Mouse (Mus musculus) cerebellum, postnatal 36 days (tissue): ENCODE data around the gene Ccnd3.

ENCODE experiments used
- DNase-seq, 2 experiments: peaks; one replicate each; pipeline ENCODE4 v3.0.0; 2021 to 2022; ENCODE audit warnings: mixed read lengths in 2 of 2

Ccnd3 gene

DNA sequence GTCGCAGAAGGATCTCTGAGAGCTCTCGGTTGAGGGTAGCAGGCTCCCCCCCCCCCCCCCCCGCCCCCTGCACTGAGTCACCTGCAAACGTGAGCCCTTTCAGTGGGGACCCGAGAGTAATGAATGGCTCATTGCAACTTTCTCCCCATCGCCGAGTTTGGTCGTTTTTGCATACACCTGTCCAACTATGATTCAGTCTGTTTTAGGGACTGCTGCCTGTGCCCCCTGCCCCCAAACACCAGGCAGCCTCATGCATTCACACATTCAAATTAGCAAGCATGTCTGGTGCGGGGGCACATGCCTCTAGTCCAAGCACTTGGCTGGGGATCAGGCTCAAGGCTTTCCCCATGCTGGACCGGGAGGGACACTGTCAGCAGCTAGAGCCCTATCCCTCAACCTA lies 49.8 kb downstream of the Ccnd3 start:
- DNase-seq: no peak

DNA sequence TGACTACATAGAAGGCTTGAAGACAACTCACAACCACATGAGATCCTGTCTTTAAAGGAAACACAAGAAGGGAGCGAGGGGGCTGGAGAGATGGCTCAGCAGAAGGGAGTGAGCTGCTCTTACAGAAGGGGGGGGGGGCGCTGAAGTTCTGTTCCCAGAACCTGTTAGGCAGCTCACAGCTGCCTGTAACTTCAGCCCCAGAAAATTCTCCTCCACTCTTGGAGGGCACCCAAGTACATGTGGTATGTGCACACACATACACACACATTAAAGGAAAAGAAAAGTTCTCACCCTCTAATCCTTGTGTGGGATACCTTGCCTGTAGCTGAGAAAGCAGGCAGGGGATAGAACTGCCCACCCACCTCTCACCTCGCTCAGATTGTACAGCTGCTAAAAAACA lies 52.3 kb downstream of the Ccnd3 start:
- no peak for DNase-seq

DNA sequence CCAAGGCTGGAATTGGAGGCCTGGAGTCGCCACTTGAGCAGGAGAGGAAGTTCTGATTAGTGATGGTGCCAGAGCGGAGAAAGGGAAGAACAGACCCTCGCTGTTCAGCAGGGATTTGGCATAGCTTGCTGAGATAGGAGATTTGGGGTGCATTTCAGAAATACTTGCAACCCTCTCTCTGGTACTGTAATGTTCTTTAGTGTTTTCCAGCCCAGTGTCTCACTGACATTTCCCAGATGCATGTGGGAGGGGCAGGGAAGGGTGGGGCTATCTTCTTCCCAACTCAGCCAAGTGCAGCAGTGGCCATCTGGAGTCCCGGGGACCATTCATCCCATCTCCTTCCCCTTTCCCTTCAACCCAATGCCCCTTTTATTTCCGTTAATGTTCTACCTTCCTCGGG lies 54.9 kb downstream of the Ccnd3 start:
- DNase-seq: no peak

DNA sequence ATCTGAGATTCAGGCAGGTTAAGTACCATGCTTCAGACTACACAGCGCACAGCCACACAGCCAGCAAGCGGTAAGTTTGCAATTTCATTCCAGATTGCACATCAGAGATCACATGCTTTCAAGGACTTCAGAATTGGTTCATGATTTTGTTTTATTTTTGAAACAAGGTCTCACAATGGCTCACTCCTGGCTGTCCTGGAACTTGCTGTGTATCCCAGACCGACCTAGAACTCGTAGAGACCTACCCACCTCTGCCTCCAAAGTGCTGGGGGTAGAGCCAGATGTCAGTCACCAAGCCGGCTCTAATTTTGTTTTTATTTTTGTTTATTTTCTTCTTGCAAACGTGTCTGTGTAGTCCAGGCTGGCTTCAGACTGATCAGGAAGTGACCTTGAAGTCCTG lies 58.0 kb downstream of the Ccnd3 start:
- no peak for DNase-seq

DNA sequence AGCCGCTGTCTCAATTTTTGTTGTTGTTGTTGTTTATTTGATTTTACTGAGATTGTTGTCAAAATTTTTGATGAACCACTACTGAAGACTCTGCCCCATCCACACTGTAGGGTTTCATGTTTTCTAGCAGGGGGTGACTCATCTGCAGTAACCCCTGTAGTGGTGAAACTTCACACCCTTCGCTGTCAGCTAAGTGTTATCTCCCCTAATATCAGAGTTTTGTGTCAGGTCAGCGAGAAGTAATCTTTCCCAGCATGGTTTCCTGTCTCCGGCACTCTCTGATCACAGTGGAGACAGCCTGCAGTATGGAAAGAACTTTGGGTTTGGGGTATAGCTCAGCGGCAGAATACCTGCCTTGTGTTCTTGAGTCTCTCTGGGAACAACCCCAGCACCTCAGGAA lies 59.8 kb downstream of the Ccnd3 start:
- DNase-seq: no peak

DNA sequence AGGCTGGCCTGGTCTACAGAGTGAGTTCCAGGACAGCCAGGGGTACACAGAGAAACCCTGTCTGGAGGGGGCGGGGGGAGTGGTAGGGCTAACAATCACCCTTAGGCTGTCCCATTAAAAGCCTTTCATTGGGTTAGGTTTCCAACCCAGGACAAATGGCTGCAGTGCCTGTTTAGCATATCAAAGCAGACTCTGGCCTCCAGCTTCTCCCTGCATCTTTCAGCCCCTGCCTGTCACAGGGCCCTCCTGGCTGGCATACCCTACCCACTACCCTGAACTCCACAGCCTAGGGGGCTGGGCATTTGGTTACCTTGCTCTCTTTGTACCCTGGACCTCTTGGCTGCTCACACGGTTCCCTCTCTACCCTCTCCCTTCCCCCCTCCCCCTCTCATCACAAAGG lies 61.3 kb downstream of the Ccnd3 start:
- no peak for DNase-seq

DNA sequence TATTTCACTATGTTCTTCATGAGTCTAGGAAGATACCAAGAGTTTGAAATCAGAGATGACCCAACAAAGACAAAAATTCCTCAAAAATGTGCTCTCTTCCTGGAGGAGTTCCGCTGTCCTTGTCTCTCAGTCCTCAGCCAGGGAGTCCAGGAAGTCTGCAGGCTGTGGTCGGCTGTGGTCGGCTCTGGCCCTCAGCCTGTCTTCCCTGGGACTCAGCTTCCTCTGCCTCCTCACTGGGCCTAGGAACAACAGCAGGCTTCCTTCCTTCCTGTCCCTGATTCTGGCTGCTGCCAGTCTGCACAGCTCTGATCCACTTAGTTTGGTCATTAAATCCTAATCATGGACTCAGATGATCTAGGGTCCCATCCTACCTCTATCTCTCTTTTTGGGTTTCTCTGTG lies 62.4 kb downstream of the Ccnd3 start:
- no peak for DNase-seq

DNA sequence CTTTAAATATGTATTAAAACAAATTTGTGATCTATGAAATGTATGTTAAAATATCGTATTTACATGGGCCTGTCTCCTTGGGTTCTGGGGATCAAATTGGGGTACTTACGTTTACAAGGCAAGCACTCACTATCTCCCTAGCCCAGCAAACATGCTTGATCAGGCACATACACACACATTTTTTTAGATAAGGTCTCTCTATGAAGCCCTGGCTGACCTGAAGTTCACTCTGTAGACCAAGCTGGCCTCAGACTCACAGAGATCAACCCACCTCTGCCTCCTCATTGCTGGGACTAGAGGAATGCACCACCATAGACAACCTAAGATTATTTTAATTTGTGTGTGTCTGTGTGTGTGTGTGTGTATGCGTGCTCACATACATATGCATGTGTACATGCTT lies 63.5 kb downstream of the Ccnd3 start:
- DNase-seq: no peak

DNA sequence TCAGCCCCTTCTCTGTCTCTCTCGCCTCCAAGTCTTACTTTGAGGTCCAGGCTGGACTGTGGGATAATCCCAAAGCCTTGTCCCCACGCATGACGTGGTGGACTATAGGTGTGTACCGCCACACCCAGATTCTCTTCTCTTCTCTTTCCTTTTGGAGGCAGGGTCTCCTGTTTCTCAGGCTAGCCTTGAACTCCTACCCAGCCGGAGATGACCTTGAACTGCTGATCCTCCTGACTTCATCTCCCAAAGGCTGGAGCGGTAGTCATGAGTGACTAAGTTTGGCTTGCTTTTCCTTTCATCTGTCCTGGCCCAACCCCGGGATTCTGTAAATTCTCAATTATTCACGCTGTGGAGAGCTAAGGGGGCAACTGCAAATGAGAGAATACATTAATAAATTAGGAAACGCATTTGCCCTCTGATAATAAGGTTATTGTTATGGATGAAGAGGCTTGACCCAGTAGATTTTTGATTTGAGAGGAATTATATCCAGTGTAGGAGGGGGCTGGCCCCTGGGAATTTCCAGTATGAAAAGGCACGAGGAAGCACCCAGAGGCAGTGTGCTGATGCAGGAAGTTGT lies 64.2 kb downstream of the Ccnd3 start:
- DNase-seq: no peak

DNA sequence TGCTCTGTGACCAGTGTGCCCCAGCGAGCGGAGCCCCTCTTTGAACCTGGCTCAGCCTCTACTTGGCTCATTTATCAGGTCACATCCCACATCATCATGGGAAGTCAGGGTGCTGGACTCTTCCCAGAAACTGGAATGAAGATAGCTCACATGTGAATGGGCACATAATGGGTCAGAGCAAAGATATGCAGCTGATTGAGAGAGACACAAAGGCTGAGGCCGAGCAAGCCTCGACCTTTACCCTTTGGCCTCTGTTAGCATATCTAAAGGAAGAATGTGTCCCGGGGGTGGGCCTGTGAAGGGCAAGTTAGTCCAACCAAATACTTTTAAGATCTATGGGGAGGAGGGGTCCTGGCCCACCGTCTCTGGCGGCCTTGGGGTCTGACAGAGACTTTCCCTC lies 66.8 kb downstream of the Ccnd3 start:
- no peak for DNase-seq

DNA sequence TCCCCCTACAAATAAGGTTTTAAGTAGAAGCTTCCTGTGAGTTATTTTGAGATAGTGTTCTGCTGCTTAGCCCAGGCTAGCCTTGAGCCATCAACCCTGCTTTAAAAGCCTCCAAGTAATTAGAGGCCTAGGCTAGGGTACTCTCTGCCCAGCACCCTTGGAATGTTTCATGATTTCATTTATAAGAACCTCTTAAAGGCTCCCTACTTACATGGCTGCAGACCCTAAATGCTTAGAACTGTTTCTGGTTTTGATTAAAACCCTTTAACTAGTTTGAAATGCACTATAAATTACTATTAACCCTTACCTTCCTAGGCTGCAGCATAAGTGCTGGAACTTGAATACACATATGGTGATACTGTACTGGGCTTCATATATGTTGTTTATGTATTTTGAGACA lies 67.6 kb downstream of the Ccnd3 start:
- DNase-seq: no peak

DNA sequence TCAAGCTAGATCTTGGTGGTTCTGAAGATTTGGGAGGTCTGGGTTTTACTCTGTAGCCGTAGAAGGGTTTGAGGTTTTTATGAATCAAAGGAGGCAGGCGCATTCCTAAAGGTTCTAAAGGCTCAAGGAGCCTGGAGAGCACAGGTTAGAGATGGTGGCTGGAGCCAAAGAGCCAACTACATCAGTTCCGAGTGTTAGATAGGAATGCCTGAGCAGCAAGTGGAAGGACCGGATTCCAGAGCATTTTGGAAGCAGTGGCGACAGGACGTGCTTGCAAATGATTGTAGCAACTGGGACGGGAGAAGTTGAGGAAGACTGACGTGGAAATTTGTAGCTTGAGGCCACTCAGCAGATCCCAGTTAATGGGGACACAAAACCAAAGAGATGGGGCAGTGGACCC lies 69.2 kb downstream of the Ccnd3 start:
- DNase-seq: no peak

DNA sequence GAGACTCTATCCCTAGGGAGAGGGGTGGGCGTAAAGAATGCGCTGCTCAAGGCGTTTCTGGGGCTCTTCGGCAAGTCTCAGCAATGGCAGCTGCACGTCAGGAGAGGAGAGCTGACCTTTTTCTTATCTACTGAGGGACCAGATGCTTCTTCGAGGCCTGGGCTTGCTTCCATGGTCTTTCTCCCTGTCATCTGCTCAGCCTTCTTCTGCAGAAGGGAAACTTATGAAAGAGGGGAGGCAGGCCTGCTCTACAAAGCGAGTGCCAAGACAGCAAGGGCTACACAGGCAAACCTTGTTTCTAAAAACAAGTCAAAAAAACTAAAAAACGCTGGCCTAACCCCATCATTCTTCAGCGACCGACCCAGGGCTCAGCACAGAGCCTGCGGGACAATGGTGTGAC lies 70.0 kb downstream of the Ccnd3 start:
- DNase-seq: no peak

DNA sequence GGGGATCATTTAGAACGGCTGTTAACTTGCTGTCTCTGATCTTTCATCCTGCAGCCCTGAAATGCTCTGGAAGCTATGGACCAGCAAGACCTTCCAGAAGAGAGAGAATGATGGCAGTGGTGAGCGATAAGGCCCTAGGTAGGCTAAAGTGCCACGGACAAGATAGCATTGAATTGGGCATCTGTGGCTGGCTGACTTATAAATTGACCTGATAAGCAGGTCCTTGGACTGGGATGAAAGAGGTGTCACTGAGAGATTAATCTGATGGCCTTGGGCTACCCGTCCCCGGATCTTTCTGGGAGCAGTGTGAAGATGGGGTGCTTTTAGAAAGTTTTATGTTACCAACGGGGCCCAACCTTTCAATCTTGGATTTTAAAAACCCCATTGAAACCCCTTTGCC lies 73.8 kb downstream of the Ccnd3 start:
- no peak for DNase-seq

DNA sequence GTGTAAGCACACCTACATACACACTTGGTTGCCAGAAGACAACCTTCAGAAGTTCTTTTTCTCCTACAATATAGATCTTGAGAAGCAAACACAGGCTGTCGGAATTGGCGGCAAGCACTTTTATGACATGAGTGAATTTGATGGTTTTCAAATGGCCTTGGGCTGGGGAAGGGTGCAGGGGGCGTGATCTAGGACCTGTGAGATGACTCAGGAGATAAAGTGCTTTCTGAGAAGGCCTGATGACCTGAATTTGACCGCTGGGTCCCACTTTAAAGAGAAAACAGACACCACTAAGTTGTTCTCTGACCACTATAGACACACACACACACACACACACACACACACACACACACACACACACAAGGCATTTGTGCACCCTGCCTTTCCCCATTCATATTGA lies 76.1 kb downstream of the Ccnd3 start:
- DNase-seq: no peak

DNA sequence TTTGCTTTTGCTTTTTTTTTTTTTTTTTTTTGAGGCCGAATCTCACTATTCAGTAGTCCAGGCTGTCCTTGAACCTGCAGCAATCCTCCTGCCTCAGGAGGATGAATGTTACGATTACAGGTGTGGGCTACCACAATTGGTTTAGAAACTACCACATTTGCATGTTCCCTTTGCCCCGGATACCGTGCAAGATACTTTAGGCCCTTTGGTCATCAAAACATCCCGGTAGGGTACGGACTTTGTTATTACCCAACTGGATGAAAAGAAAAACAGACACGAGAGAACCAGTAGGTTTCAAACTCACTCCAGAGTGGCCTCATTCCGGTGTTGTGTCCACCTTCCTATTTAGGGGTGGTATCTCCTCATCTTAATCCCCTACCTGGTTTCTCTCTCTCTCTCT lies 83.7 kb downstream of the Ccnd3 start:
- no peak for DNase-seq

DNA sequence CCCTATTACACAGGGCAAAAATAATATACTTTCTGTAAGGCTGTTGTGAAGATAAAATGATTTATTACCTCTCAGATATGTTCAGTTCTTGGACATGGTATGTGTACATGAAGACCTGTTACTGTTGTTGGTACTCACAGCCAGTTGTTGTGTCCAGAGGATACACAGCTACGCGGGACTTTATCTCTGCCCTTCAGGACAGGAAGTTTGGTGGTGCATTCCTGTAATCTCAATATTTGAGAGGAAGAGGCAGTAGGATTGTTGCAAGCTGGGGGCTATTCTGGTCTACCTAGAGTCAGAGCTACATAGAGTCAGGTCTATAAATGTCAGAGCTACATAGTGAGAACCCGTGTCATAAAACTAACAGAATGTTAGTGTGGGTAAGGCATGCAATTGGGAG lies 86.2 kb downstream of the Ccnd3 start:
- DNase-seq: no peak

DNA sequence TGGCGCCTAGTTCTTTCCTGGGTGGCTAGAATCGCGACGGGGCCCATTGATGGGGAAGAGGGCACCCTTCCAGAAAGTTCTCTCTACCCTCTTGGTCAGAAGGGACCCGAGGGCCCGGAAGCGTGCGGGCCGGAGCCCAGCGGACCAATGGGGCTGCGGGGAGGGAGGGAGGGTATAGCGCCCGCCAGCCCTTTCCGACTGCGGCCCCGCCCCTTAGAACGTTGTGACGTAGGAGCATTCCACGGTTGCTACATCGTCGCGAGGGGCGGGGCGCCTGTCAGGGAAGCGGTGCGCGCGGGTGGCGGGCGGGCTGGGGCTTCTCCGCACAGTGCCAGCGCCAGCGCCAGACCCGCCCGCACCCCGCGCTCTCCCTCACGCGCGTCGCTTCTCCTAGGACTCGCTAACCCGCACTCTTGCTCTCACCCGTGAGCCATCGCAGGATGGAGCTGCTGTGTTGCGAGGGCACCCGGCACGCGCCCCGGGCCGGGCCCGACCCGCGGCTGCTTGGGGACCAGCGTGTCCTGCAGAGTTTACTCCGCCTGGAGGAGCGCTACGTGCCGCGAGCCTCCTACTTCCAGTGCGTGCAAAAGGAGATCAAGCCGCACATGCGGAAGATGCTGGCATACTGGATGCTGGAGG lies 88.5 kb downstream of the Ccnd3 start:
- peak; percentile 86 to 92 for DNase-seq

DNA sequence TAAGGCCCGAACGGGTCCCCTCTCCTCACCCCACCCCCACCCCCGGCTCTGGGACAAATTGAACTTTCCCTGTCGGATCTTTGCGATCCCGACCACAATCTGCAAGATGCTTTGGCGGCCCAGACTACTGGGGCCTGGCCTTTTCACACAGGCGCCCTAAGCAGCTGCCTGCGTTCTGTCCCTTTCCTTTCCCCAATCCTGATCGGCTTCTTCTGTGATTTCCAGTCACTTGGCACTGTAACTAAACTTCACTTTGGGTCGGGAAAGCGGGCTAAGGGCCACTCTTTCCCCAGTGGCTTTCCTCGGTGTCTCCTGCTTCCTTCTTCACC lies 89.0 kb downstream of the Ccnd3 start:
- DNase-seq: no peak

DNA sequence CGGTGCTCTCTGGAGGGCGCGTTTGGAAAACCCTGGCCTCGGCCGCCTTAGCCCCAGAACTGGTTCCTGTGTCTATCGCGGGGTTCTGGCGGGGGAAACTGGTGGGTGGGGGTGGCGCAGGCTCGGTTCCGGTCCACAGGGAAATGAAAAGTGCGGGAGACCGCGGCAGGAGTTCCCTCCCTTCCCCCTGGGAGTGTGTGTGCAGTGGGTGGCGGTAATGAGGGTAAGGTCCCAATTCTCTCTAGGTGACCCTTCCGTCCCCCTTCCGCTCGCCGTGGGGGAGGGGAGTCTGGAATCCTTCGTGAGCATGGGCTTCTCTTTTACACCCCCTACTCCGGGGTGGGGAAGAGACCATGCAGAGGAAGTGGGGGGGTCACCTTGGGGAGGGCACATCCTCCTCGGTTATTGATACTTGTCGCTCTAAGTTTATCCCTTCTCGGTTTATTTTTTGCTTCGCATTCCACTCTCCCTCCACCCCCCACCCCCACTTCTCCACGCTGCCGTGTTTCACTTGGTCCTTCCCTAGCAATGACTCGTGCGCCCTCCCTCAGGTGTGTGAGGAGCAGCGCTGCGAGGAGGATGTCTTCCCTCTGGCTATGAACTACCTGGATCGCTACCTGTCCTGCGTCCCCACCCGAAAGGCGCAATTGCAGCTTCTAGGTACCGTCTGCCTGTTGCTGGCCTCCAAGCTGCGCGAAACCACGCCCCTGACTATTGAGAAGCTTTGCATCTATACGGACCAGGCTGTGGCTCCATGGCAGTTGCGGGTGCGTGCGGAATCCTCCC lies 89.5 kb downstream of the Ccnd3 start:
- no peak for DNase-seq

DNA sequence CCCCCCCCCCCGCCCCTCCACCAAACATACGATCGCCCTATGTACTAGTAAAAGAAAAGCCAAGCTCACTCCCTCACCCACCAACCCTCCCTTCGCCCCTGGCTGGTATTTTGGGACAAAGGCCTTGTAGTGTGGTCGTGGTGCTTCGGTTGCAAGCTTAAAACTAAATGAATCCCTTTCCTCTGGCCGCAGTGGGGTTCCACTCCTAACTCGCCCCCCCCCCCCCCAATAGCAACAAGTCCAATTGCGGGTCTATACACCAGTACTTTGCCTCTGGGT lies 90.1 kb downstream of the Ccnd3 start:
- DNase-seq: no peak

DNA sequence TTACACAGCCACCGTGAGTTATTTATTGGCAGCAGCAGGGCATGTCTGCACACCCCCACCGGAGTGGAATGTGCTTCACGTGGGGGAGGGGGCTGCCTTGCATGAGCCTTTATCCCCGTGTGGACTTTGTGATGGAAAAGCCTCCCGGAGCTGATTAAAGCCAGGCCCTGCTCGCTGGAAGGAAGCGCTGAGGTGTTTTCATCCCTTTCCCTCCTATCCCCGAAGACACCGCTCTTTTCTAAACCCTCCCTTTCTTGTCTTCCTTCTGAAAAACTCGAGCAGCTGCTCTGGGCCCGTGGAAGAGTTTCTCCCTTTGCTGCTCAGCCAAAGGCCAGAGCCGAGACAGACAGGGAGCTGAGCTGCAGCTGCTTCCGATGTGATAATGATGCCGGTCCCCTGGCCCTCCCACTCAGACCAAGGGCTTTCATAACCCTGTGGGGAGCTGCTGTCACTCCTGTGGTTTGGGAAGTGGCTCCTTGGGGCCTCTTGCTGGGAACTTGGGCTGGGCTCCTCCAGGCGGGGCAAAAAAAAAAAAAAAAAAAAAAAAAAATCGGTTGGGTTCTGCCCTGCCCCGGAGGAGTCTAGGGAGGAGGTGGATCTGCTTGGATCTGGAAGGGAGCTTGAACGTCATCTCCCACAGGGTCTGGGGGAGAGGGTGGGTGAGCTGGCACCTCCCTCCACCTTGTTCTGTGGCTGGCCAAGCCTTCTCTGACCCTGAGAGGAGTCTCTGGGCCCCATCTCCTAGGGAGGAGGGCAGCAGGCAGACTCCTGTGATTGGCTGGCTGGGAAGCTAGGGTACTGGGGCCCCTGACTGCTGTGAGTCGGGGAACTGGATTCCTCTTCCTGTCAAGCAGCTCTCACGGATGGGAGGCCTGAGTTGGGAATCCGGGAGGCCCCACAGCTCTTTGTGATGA lies 90.7 kb downstream of the Ccnd3 start:
- no peak for DNase-seq

DNA sequence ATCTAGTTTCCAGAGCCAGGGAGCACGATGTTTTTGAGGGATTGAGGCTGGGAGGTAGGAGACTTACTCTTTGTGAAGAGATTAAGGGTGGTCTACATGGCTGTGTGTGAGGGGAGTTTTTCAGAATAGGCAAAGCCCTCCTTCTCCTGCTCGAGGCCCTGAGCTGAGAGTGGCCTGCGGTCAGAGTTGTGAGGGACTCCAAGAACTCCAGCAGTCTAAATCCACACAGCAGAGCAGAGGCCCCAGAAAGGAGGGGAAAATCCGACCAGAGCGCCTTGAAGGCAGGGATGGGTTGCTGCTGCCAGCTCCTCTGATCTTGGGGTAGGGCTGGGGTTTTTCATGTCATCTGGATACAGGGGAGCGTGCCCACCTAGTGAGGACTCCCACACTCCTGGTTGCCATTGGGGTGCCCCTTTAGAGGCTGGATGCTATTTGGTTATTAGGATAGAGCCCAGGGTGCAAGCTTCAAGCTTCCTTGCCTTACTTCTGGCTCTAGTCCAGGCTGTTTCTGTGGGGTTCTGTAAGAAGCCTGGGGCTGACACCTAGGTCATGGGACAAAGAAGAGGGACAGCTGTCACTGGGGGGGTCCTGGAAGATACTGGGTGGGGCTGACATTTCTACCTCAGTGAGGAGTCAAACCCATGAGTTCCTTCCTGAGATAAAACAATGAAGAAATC lies 91.4 kb downstream of the Ccnd3 start:
- DNase-seq: no peak

DNA sequence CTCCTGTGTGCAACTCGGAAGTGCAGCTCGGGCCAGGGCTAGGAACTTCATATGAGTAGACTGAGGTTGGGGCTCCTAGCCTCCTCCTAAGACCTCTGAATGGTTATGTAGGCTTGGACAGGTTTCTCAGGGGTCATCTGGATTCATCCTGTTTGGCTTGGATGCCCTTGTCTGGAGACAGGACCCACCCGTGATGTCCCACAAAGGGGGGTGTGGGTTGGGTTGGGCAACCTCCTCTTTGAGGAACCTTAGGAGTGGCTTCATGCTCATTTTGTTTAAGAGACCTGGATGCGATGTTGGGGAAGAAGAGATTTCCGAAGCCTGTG lies 92.0 kb downstream of the Ccnd3 start:
- no peak for DNase-seq
